In the genomic region with DNA sequence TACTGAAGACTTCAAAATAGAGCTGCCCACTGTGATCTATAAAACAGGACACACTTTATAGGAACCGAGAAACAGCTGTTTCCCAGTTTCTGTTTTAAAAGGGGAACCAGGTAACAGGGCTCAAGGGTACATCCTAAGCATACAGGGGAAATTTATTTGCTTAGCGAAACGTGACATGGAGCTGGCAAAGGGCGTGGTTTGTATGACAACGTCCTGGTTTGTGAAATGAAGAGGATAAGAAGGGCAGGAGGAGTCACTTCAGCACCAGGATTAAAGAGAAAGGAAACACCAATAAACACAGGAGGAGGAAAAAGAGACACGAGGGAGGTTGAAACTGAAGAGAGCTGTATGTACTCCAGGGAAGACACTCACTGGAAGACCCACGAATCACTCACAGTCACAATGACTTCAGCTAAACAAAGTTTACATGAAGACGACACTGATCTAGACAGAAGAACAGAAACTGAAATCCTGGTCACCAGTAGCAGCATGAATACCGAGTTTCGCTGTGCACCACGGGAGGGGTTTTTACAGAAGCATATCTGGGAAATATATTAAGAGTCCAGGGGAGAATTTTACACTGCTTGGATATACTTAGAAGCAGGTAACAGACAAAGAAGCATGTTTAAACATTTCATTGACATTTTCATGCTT, we compare ENCODE assay signal across 1 mouse cellular context.
TF ChIP-seq lines count a peak whose summit lies in the region.

No protein-coding gene starts in this region.

TF ChIP-seq in CH12.LX, 34 proteins besides CTCF, POLR2A, EP300 and RAD21 (continued from another document):
- no peak; the same call in 1 of the 2 replicates for TF ChIP-seq SMC3 (IDR thresholded peaks at IDR 0.05; ENCODE audit: low read depth, low read length)
- TF ChIP-seq ZC3H11A (IDR thresholded peaks at IDR 0.05; ENCODE audit: low read depth, low read length) = no peak
- TF ChIP-seq CHD2 (IDR thresholded peaks at IDR 0.05; ENCODE audit: low read length) = peak; percentile 81; the same call in 1 of the 2 replicates
- TF ChIP-seq NELFE (IDR thresholded peaks at IDR 0.05; ENCODE audit: low read depth, low read length) = no peak
- TF ChIP-seq KAT2A (IDR thresholded peaks at IDR 0.05; ENCODE audit: insufficient replicate concordance, low read length) = no peak
- 0 out of 2 replicates have a peak, but pooled peaks have one; percentile 12 for TF ChIP-seq MXI1 (IDR thresholded peaks at IDR 0.05; ENCODE audit: low read depth, low read length)
- TF ChIP-seq JUND (conservative IDR thresholded peaks at IDR 0.05; ENCODE audit: low read depth, low read length) = no peak; the same call in 1 of the 2 replicates
- peak; percentile 99 for TF ChIP-seq ETS1 (conservative IDR thresholded peaks at IDR 0.05; ENCODE audit: low read depth, low read length)
- TF ChIP-seq JUN (IDR thresholded peaks at IDR 0.05; ENCODE audit: insufficient read depth, low read depth, low read length) = peak; percentile 21
- peak; percentile 98; the same call in 1 of the 2 replicates for TF ChIP-seq RCOR1 (conservative IDR thresholded peaks at IDR 0.05; ENCODE audit: low read depth, low read length)
- TF ChIP-seq MYC (IDR thresholded peaks at IDR 0.05; ENCODE audit: low read depth, low read length) = peak; percentile 57; the same call in 1 of the 2 replicates
- no peak for TF ChIP-seq E2F4 (IDR thresholded peaks at IDR 0.05; ENCODE audit: insufficient replicate concordance, low read depth, low read length)
- TF ChIP-seq SIN3A (IDR thresholded peaks at IDR 0.05; ENCODE audit: low read length) = peak; percentile 83; the same call in 1 of the 2 replicates
- TF ChIP-seq NRF1 (IDR thresholded peaks at IDR 0.05; ENCODE audit: low read depth, low read length) = no peak
- peak; percentile 72; the same call in 1 of the 2 replicates for TF ChIP-seq TBP (conservative IDR thresholded peaks at IDR 0.05; ENCODE audit: low read depth, low read length)
- TF ChIP-seq ELF1 (IDR thresholded peaks at IDR 0.05; ENCODE audit: low read depth, low read length) = no peak
- TF ChIP-seq MAFK (IDR thresholded peaks at IDR 0.05; ENCODE audit: insufficient replicate concordance, low read length) = 0 out of 2 replicates have a peak, but pooled peaks have one; percentile 8
- no peak for TF ChIP-seq CHD1 (IDR thresholded peaks at IDR 0.05; ENCODE audit: low read depth, low read length)
- TF ChIP-seq MEF2A (IDR thresholded peaks at IDR 0.05; ENCODE audit: borderline replicate concordance, low read depth, low read length) = peak; percentile 92
- TF ChIP-seq UBTF (IDR thresholded peaks at IDR 0.05; ENCODE audit: low read depth, low read length) = no peak
- TF ChIP-seq GABPA (IDR thresholded peaks at IDR 0.05; ENCODE audit: insufficient replicate concordance, low read depth, low read length) = no peak
